Mouse (Mus musculus) stomach, postnatal 0 days (tissue): ENCODE results near the gene Tppp3. TPM values are rescaled to one million over a fixed set of nuclear protein-coding genes. Genes with fewer than 3 reads are reported as not detected.

Experiments used
- ATAC-seq: fragments of 200-750 bp; cut with Nextera tagmentation; 2 replicates; pipeline ENCODE4 v1.8.0; 2017; ENCODE audit not compliant: low FRiP score, low TSS enrichment
- DNase-seq: peaks from one replicate; pipeline ENCODE4 v3.0.0-alpha.2; 2016; ENCODE audit warnings: low spot score
- H3K27ac ChIP-seq: fragments of 300-500 bp; sonication (generic); replicated peaks from 2 replicates; pipeline ENCODE4 v1.5.1; 2014; ENCODE audit warnings: mild to moderate bottlenecking, control low read depth
- H3K27me3 ChIP-seq: fragments of 300-500 bp; sonication (generic); 2 replicates; pipeline ENCODE4 v1.6.1; 2014; ENCODE audit warnings: low read length; ENCODE audit not compliant: control insufficient read depth, insufficient read depth
- H3K36me3 ChIP-seq: fragments of 300-500 bp; sonication (generic); 2 replicates; pipeline ENCODE4 v1.6.1; 2014; ENCODE audit warnings: low read length, mixed read lengths; ENCODE audit not compliant: control insufficient read depth, insufficient read depth
- H3K4me1 ChIP-seq: fragments of 300-500 bp; sonication (generic); replicated peaks from 2 replicates; pipeline ENCODE4 v1.6.1; 2014; ENCODE audit warnings: antibody characterized with exemption; ENCODE audit not compliant: control insufficient read depth, insufficient read depth
- H3K4me2 ChIP-seq: fragments of 300-500 bp; sonication (generic); replicated peaks from 2 replicates; pipeline ENCODE4 v1.6.1; 2014; ENCODE audit warnings: low read depth, mild to moderate bottlenecking, control low read depth, moderate library complexity
- H3K4me3 ChIP-seq: fragments of 300-500 bp; sonication (generic); 2 replicates; pipeline ENCODE4 v1.5.1; 2014; ENCODE audit warnings: low read depth, low read length, control low read depth
- H3K9ac ChIP-seq: fragments of 300-500 bp; sonication (generic); 2 replicates; pipeline ENCODE4 v1.6.1; 2014; ENCODE audit warnings: mild to moderate bottlenecking, low read length, control low read depth, mixed read lengths
- H3K9me3 ChIP-seq: fragments of 300-500 bp; sonication (generic); 2 replicates; pipeline ENCODE4 v1.6.1; 2016; ENCODE audit warnings: low read length; ENCODE audit not compliant: control insufficient read depth
- CTCF ChIP-seq: IDR thresholded peaks from 2 replicates; pipeline ENCODE4 v1.5.1; 2016; ENCODE audit warnings: antibody characterized with exemption, low read depth, mild to moderate bottlenecking, moderate library complexity
- EP300 ChIP-seq: optimal IDR thresholded peaks from 2 replicates; pipeline ENCODE3; 2016; ENCODE audit warnings: antibody characterized with exemption
- WGBS: fragments of 180-500 bp; shearing (Covaris S2); extraction: QIAGEN DNeasy Blood & Tissue Kit; methylation state at CpG from one replicate; pipeline ENCODE4 v1.1.7; 2014; 5-methylcytosine and 5-hydroxymethylcytosine counted together
- polyA plus RNA-seq: library from polyadenylated mRNA; unstranded; fragments of >200 nt; fragmentation: Nextera tagmentation; extraction: Ambion mirVana; gene quantifications from 2 replicates; pipeline ENCODE4 v1.2.1, GENCODE M21; 2015

The Tppp3 gene
- polyA plus RNA-seq, 1 experiment from 2014 or later: 99.8 TPM

- DNase-seq (no peak), ATAC-seq (no peak)
- 48% methylated on average over 3 of the region's 3 CpGs for WGBS
- H3K9me3 ChIP-seq: no peaks in the 10 kb centered on the region
- H3K36me3 ChIP-seq: no peaks in the 10 kb centered on the region
- peak overlapping the region; percentile 91 for H3K27ac ChIP-seq
- H3K9ac ChIP-seq: no peak overlapping the region
- no peaks in the 10 kb centered on the region; the same call in 1 of the 2 replicates for H3K4me1 ChIP-seq
- H3K4me2 ChIP-seq: no peak overlapping the region
- H3K4me3 ChIP-seq: no peak overlapping the region
- H3K27me3 ChIP-seq: no peaks in the 10 kb centered on the region
- TF ChIP-seq CTCF: no peak
- no peak for TF ChIP-seq EP300
Measured at GRCm38 (mm10) chr8:105494566-105494965, 23.2 kb upstream of the Tppp3 start.

- Histone ChIP-seq H3K36me3 (no peaks in the 10 kb centered on the region), H3K4me1 (no peaks in the 10 kb centered on the region; the same call in 1 of the 2 replicates), H3K4me3 (no peak overlapping the region), H3K27me3 (no peaks in the 10 kb centered on the region), H3K9ac (no peak overlapping the region), H3K9me3 (no peaks in the 10 kb centered on the region), H3K4me2 (no peak overlapping the region), H3K27ac (no peak overlapping the region)
- TF ChIP-seq EP300 (no peak), CTCF (no peak)
- DNase-seq: no peak
- ATAC-seq: no peak
- WGBS: 37% methylated on average over 3 of the region's 3 CpGs
Measured at GRCm38 (mm10) chr8:105493495-105493894, 22.2 kb upstream of the Tppp3 start.

- Histone ChIP-seq H3K9me3 (no peaks in the 10 kb centered on the region), H3K4me2 (no peak overlapping the region), H3K36me3 (no peaks in the 10 kb centered on the region), H3K27ac (no peak overlapping the region), H3K9ac (no peak overlapping the region), H3K27me3 (no peaks in the 10 kb centered on the region), H3K4me1 (no peaks in the 10 kb centered on the region), H3K4me3 (no peak overlapping the region)
- TF ChIP-seq CTCF (no peak), EP300 (no peak)
- no peak for DNase-seq
- no peak for ATAC-seq
- WGBS: 54% methylated on average over 1 of the region's 1 CpGs
Measured at GRCm38 (mm10) chr8:105489281-105489680, 18.0 kb upstream of the Tppp3 start.

GRCm38 (mm10) chr8:105488082-105488481 is 16.8 kb upstream of the Tppp3 start:
- no peak for ATAC-seq
- 58% methylated on average over 3 of the region's 3 CpGs for WGBS
- no peak overlapping the region for H3K9ac ChIP-seq
- no peaks in the 10 kb centered on the region for H3K9me3 ChIP-seq
- H3K4me2 ChIP-seq: no peak overlapping the region
- no peak overlapping the region for H3K27ac ChIP-seq
- H3K4me1 ChIP-seq: no peaks in the 10 kb centered on the region
- no peak for TF ChIP-seq EP300
- no peak for TF ChIP-seq CTCF
- no peaks in the 10 kb centered on the region for H3K36me3 ChIP-seq
- H3K4me3 ChIP-seq: no peak overlapping the region
- DNase-seq: no peak
- H3K27me3 ChIP-seq: no peaks in the 10 kb centered on the region

GRCm38 (mm10) chr8:105484392-105484791 is 13.1 kb upstream of the Tppp3 start:
- ATAC-seq (peak; percentile 44), DNase-seq (peak; percentile 72)
- no peak for TF ChIP-seq EP300
- TF ChIP-seq CTCF: peak; percentile 83
- Histone ChIP-seq H3K4me3 (no peak overlapping the region), H3K27me3 (no peaks in the 10 kb centered on the region), H3K9me3 (no peaks in the 10 kb centered on the region), H3K36me3 (peaks cover 7% of the 10 kb centered on the region; the same call in 1 of the 2 replicates), H3K9ac (no peak overlapping the region), H3K4me1 (no peaks in the 10 kb centered on the region), H3K4me2 (no peak overlapping the region), H3K27ac (peak overlapping the region; percentile 24; the same call in 1 of the 2 replicates)
- WGBS: 37% methylated on average over 2 of the region's 2 CpGs

GRCm38 (mm10) chr8:105484030-105484368 is 12.7 kb upstream of the Tppp3 start:
- no peaks in the 10 kb centered on the region for H3K27me3 ChIP-seq
- no peak overlapping the region for H3K4me2 ChIP-seq
- no peak overlapping the region for H3K27ac ChIP-seq
- no peaks in the 10 kb centered on the region for H3K9me3 ChIP-seq
- TF ChIP-seq EP300 (no peak), CTCF (no peak)
- H3K4me3 ChIP-seq: no peak overlapping the region
- no peaks in the 10 kb centered on the region for H3K4me1 ChIP-seq
- ATAC-seq (peak; percentile 32), DNase-seq (no peak)
- H3K9ac ChIP-seq: no peak overlapping the region
- 61% methylated on average over 3 of the region's 3 CpGs for WGBS
- H3K36me3 ChIP-seq: peaks cover 7% of the 10 kb centered on the region; the same call in 1 of the 2 replicates
